In the genomic region with DNA sequence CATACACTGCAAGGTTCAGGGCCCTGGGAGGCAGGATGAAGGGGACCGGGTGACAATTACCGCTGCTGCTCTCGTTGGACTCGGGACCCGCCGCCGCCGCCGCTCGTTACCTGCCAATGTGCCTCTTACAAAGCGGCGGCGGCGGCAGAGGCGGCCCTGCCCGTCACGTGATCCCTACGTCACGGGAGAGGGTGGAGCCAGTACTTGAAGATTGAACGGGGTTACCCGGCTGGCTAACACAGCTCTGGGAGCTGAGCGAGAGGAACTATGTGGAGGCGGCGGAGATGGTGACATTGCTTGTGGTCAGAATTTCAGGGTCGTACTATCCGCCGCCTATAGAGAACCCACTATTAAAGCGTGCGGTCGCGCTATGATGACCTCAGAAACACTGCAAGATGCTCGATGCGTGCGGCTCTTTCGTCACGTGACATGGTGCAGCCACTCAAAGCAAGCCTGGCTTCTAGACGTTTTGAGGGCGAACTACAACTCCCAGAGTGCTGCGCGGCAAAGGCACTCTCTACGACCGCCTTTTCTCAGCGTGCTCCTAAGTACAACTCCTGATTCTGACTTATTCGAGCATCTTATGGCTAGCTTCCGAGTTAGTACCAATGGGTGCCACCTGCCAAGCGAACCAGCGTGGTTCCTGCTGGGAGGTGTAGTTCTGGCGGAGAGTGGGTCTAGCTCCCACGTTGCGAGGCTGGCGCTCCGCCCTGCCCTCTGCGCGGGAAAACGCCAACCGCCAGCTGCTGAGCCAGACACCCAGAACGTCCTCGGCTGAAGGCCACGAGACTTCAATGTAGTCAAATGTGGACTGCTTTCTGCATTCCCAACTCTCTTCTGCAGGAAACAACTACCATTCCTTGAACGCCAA, we compare ENCODE assay signal across 8 mouse cellular contexts. TPM values are rescaled to one million over a fixed set of nuclear protein-coding genes. Genes with fewer than 3 reads are reported as not detected.
DNase-seq lines count a peak whose midpoint lies in the region; ATAC-seq and TF ChIP-seq lines count a peak whose summit lies in the region.

Gene Ubap2, minus strand, starts transcription at position 165 of the 871 bp plus-strand sequence.

- under 1% methylated on average over 60 of the region's 60 CpGs for WGBS in cerebellum, adult 2 months
- WGBS in forebrain, postnatal 0 days: 3% methylated on average over 60 of the region's 60 CpGs
- under 1% methylated on average over 60 of the region's 60 CpGs for WGBS in lung, embryonic 15.5 days

- H3K36me3 ChIP-seq in MEL (ENCODE audit: control insufficient read depth in 1 of 2, insufficient read depth in 2 of 2, low read length in 2 of 2): peaks cover 5 to 32% of the 10 kb centered on the region in 2 experiments
- peaks cover 5% of the 10 kb centered on the region; the same call in 1 of the 2 replicates for H3K36me3 ChIP-seq in forebrain, postnatal 0 days (ENCODE audit: insufficient read depth)
- H3K36me3 ChIP-seq in lung, embryonic 15.5 days: peaks cover 5% of the 10 kb centered on the region; the same call in 1 of the 2 replicates

- H3K9me3 ChIP-seq in MEL (replicated peaks; ENCODE audit: insufficient read depth, low read length): no peaks in the 10 kb centered on the region
- no peaks in the 10 kb centered on the region for H3K9me3 ChIP-seq in forebrain, postnatal 0 days (ENCODE audit: low read length)
- H3K9me3 ChIP-seq in lung, embryonic 15.5 days: no peaks in the 10 kb centered on the region

- peak within 1 kb of the TSS; percentile 99 for H3K27ac ChIP-seq in MEL (ENCODE audit: control insufficient read depth, low read depth, low read length)
- H3K27ac ChIP-seq in cerebellum, adult 2 months (ENCODE audit: insufficient read depth, low read length): peak within 1 kb of the TSS; percentile 89
- peak within 1 kb of the TSS; percentile 85 for H3K27ac ChIP-seq in forebrain, postnatal 0 days (ENCODE audit: low read depth, low read length)
- H3K27ac ChIP-seq in lung, embryonic 15.5 days: peak within 1 kb of the TSS; percentile 95

- TF ChIP-seq RAD21 in MEL (IDR thresholded peaks at IDR 0.05; ENCODE audit: low read depth, low read length): no peak

- peak within 1 kb of the TSS; percentile 99 for H3K9ac ChIP-seq in MEL (ENCODE audit: control insufficient read depth, low read depth, low read length, poor library complexity, severe bottlenecking)
- peak within 1 kb of the TSS; percentile 83 for H3K9ac ChIP-seq in forebrain, postnatal 0 days
- peak within 1 kb of the TSS; percentile 95 for H3K9ac ChIP-seq in lung, embryonic 15.5 days

- TF ChIP-seq POLR2A in MEL (IDR thresholded peaks at IDR 0.05; ENCODE audit: control insufficient read depth in 1 of 2, insufficient read depth in 1 of 2, low read depth in 1 of 2, low read length in 2 of 2, poor library complexity in 1 of 2): peak; percentile 41 to 85
- peak; percentile 63 for TF ChIP-seq POLR2A in cerebellum, adult 2 months (IDR thresholded peaks at IDR 0.05; ENCODE audit: borderline replicate concordance, insufficient read depth, low read length)

- peaks cover 44% of the 10 kb centered on the region for H3K79me2 ChIP-seq in MEL (ENCODE audit: control insufficient read depth, insufficient read depth, low read length, poor library complexity)

- H3K4me1 ChIP-seq in MEL (ENCODE audit: control insufficient read depth in 1 of 2, insufficient read depth in 2 of 2, low read length in 2 of 2): peaks cover 6 to 27% of the 10 kb centered on the region in 2 experiments; a peak in 3 of 4 replicates
- H3K4me1 ChIP-seq in cerebellum, adult 2 months (ENCODE audit: control insufficient read depth, insufficient read depth, low read length): peaks cover 3% of the 10 kb centered on the region; the same call in 1 of the 2 replicates
- peaks cover 20% of the 10 kb centered on the region; the same call in 1 of the 2 replicates for H3K4me1 ChIP-seq in forebrain, postnatal 0 days (ENCODE audit: insufficient read depth)
- H3K4me1 ChIP-seq in lung, embryonic 15.5 days: peaks cover 29% of the 10 kb centered on the region

- TF ChIP-seq CTCF in MEL (IDR thresholded peaks at IDR 0.05 in 2 of 3, conservative IDR thresholded peaks at IDR 0.05 in 1 of 3; ENCODE audit: control insufficient read depth in 1 of 3, insufficient read depth in 1 of 3, low read depth in 2 of 3, low read length in 3 of 3, poor library complexity in 1 of 3, severe bottlenecking in 1 of 3): no peak
- no peak for TF ChIP-seq CTCF in cerebellum, adult 2 months (IDR thresholded peaks at IDR 0.05; ENCODE audit: borderline replicate concordance, insufficient read depth, low read depth, low read length)
- no peak for TF ChIP-seq CTCF in forebrain, postnatal 0 days (IDR thresholded peaks at IDR 0.05; ENCODE audit: low read depth)

- no peaks in the 10 kb centered on the region for H3K27me3 ChIP-seq in MEL (ENCODE audit: control insufficient read depth in 1 of 2, insufficient read depth in 2 of 2, low read length in 2 of 2)
- H3K27me3 ChIP-seq in cerebellum, adult 2 months (ENCODE audit: control insufficient read depth, insufficient read depth, low read length): no peaks in the 10 kb centered on the region
- no peaks in the 10 kb centered on the region for H3K27me3 ChIP-seq in forebrain, postnatal 0 days (ENCODE audit: insufficient read depth, low read length)
- no peaks in the 10 kb centered on the region for H3K27me3 ChIP-seq in lung, embryonic 15.5 days

- peak; percentile 98 for ATAC-seq in forebrain, postnatal 0 days
- peak; percentile 97 for ATAC-seq in lung, embryonic 15.5 days (ENCODE audit: borderline replicate concordance, extremely low read depth, low FRiP score, low TSS enrichment)

- 0 out of 4 replicates have a peak, but pooled peaks of 1 of the 2 experiments have one; percentile 1 for TF ChIP-seq EP300 in MEL (IDR thresholded peaks at IDR 0.05; ENCODE audit: low read depth in 1 of 2, low read length in 2 of 2)

- H3K4me3 ChIP-seq in MEL (ENCODE audit: control insufficient read depth in 1 of 2, insufficient read depth in 1 of 2, low read depth in 2 of 2, low read length in 2 of 2): peak within 1 kb of the TSS; percentile 83 to 92
- peak within 1 kb of the TSS; percentile 95 for H3K4me3 ChIP-seq in cerebellum, adult 2 months (replicated peaks; ENCODE audit: insufficient read depth, low read depth, low read length)
- peak within 1 kb of the TSS; percentile 63 for H3K4me3 ChIP-seq in forebrain, postnatal 0 days (ENCODE audit: low read depth, low read length)
- H3K4me3 ChIP-seq in lung, embryonic 15.5 days: peak within 1 kb of the TSS; percentile 93

- DNase-seq in MEL (ENCODE audit: low read depth, low spot score): peak; percentile 99
- peak; percentile 98 for DNase-seq in cerebellum, adult 2 months
- DNase-seq in forebrain, postnatal 0 days: peak; percentile 99
- peak; percentile 95 for DNase-seq in heart, postnatal 4 days
- DNase-seq in layer of hippocampus, adult 8-10 months (ENCODE audit: low spot score in 2 of 2): peak; percentile 99
- DNase-seq in ovary, adult 18-20 months (ENCODE audit: low spot score): peak; percentile 95
- DNase-seq in thymus, postnatal 0 days (ENCODE audit: low spot score): peak; percentile 98

- peak within 1 kb of the TSS; percentile 72 for H3K4me2 ChIP-seq in forebrain, postnatal 0 days (ENCODE audit: low read depth)
- H3K4me2 ChIP-seq in lung, embryonic 15.5 days: peak within 1 kb of the TSS; percentile 69

TF ChIP-seq in MEL, 35 proteins besides CTCF, POLR2A, EP300 and RAD21 (continues in another document):
- TF ChIP-seq MAZ (IDR thresholded peaks at IDR 0.05; ENCODE audit: low read depth, low read length) (0 out of 2 replicates have a peak, but pooled peaks have one; percentile 43), POLR2AphosphoS2 (IDR thresholded peaks at IDR 0.05; ENCODE audit: low read length) (peak; percentile 70), ZKSCAN1 (IDR thresholded peaks at IDR 0.05; ENCODE audit: low read depth, low read length) (no peak), TAL1 (IDR thresholded peaks at IDR 0.05; ENCODE audit: low read length) (no peak), NRF1 (IDR thresholded peaks at IDR 0.05; ENCODE audit: insufficient read depth, low read depth, low read length, poor library complexity, severe bottlenecking) (peak; percentile 66), TBP (IDR thresholded peaks at IDR 0.05; ENCODE audit: low read depth, low read length) (peak; percentile 53; the same call in 1 of the 2 replicates), MEF2A (IDR thresholded peaks at IDR 0.05; ENCODE audit: extremely low read depth, insufficient replicate concordance, low read depth, low read length, poor library complexity, severe bottlenecking) (no peak), CHD1 (IDR thresholded peaks at IDR 0.05; ENCODE audit: low read depth, low read length) (no peak), MYB (IDR thresholded peaks at IDR 0.05; ENCODE audit: low read depth, low read length) (peak; percentile 75), CHD2 (IDR thresholded peaks at IDR 0.05; ENCODE audit: low read length) (no peak), MXI1 (IDR thresholded peaks at IDR 0.05; ENCODE audit: low read depth, low read length) (peak; percentile 59), GABPA (IDR thresholded peaks at IDR 0.05; ENCODE audit: low read depth, low read length) (no peak), BHLHE40 (IDR thresholded peaks at IDR 0.05; ENCODE audit: borderline replicate concordance, low read depth, low read length) (peak; percentile 53; the same call in 1 of the 2 replicates), USF1 (IDR thresholded peaks at IDR 0.05; ENCODE audit: low read depth, low read length) (peak; percentile 95), TCF12 (IDR thresholded peaks at IDR 0.05; ENCODE audit: low read depth, low read length) (peak; percentile 52; the same call in 1 of the 2 replicates), RCOR1 (IDR thresholded peaks at IDR 0.05; ENCODE audit: low read depth, low read length) (no peak), E2F4 (IDR thresholded peaks at IDR 0.05; ENCODE audit: borderline replicate concordance, low read depth, low read length) (peak; percentile 98), ELF1 (IDR thresholded peaks at IDR 0.05; ENCODE audit: low read depth, low read length) (peak; percentile 55; the same call in 1 of the 2 replicates), JUND (IDR thresholded peaks at IDR 0.05; ENCODE audit: low read depth, low read length) (no peak), MAX (IDR thresholded peaks at IDR 0.05; ENCODE audit: low read length) (peak; percentile 92)

RNA-seq across cellular contexts. Expression of gene Ubap2, which starts in this region (rescaled TPM):
- 22.5 and 22.7 TPM in 2 replicates for total RNA-seq in MEL (2012; rRNA removed)
- polyA plus RNA-seq in MEL (2012; ENCODE audit: insufficient read depth in 1 of 2, insufficient read length in 2 of 2, low read depth in 1 of 2, low replicate concordance in 2 of 2, missing spikeins in 1 of 2): 100 to 1,000 TPM; 127 to 170 TPM
- 27.4 and 30.8 TPM in 2 replicates for polyA plus RNA-seq in cerebellum, adult 2 months (2012; rRNA removed)
- total RNA-seq in forebrain, postnatal 0 days (2014; rRNA removed): 15.3 and 16.1 TPM in 2 replicates
- polyA plus RNA-seq in forebrain, postnatal 0 days (2015; fragmentation: Nextera tagmentation; extraction: Ambion mirVana): 29.3 and 37.3 TPM in 2 replicates
- 10 to 100 TPM; 79.9 to 89.9 TPM for total RNA-seq in heart, postnatal 4 days (2021)
- total RNA-seq in layer of hippocampus, adult 8-10 months (2022): 10 to 100 TPM; 45.8 to 58.7 (median 50.2) TPM
- polyA plus RNA-seq in lung, embryonic 15.5 days (2015; fragmentation: Nextera tagmentation; extraction: Ambion mirVana): 55.1 and 55.9 TPM in 2 replicates
- polyA plus RNA-seq in thymus, postnatal 0 days (2015; fragmentation: Nextera tagmentation; extraction: Ambion mirVana): 32.1 and 37.7 TPM in 2 replicates

Comparison
In these comparisons a context has a peak if more than half of its experiments do, and no peak if none do; other contexts are left out.
1. Peak in every context shown above with its lines: DNase-seq, ATAC-seq, H3K4me3 ChIP-seq and H3K27ac ChIP-seq.